In genomic region chr7:133724844-133725243, GRCm38 (mm10) we compare ENCODE assay signal across 28 mouse cellular contexts. TPM values are rescaled to one million over a fixed set of nuclear protein-coding genes. Genes with fewer than 3 reads are reported as not detected.
DNase-seq lines count a peak whose midpoint lies in the region; ATAC-seq and TF ChIP-seq lines count a peak whose summit lies in the region.
"Had no signal": no experiment of that assay in that cellular context is flagged by ENCODE, and none has a peak within 500 bp of the region (broad histone marks: within the 10 kb centered on the region; RNA-seq: fewer than 3 reads in every experiment).

No protein-coding gene starts in this region.

- no peak for TF ChIP-seq POLR2A in lung, adult 2 months (IDR thresholded peaks at IDR 0.05; ENCODE audit: borderline replicate concordance, extremely low read depth, low read depth, low read length)

- 0 out of 2 replicates have a peak, but pooled peaks cover 3% of the 10 kb centered on the region for H3K4me1 ChIP-seq in forebrain, embryonic 14.5 days (ENCODE audit: control insufficient read depth, insufficient read depth, low read length)
- peaks cover 11% of the 10 kb centered on the region for H3K4me1 ChIP-seq in forebrain, embryonic 13.5 days
- H3K4me1 ChIP-seq in hindbrain, postnatal 0 days (ENCODE audit: insufficient read depth, low read length): no peaks in the 10 kb centered on the region
- no peaks in the 10 kb centered on the region for H3K4me1 ChIP-seq in hindbrain, embryonic 12.5 days
- H3K4me1 ChIP-seq in midbrain, postnatal 0 days (ENCODE audit: insufficient read depth, low read length): no peaks in the 10 kb centered on the region
- H3K4me1 ChIP-seq in midbrain, embryonic 10.5 days: no peaks in the 10 kb centered on the region
- H3K4me1 ChIP-seq in lung, adult 2 months (ENCODE audit: control insufficient read depth, insufficient read depth, low read length): no peaks in the 10 kb centered on the region
- H3K4me1 ChIP-seq: embryonic facial prominence, embryonic 12.5 days; forebrain, embryonic 12.5 days had no signal

- peaks cover 54% of the 10 kb centered on the region for H3K36me3 ChIP-seq in forebrain, embryonic 14.5 days (ENCODE audit: control insufficient read depth, insufficient read depth, low read length)
- H3K36me3 ChIP-seq in forebrain, embryonic 13.5 days (ENCODE audit: poor library complexity, severe bottlenecking): peaks cover 64% of the 10 kb centered on the region
- H3K36me3 ChIP-seq in hindbrain, postnatal 0 days (ENCODE audit: insufficient read depth, low read length): peaks cover 37% of the 10 kb centered on the region; the same call in 1 of the 2 replicates
- H3K36me3 ChIP-seq in hindbrain, embryonic 12.5 days: peaks cover 50% of the 10 kb centered on the region
- peaks cover 51% of the 10 kb centered on the region for H3K36me3 ChIP-seq in midbrain, postnatal 0 days (ENCODE audit: insufficient read depth, low read length)
- H3K36me3 ChIP-seq in midbrain, embryonic 10.5 days: peaks cover 96% of the 10 kb centered on the region

- 29% methylated on average over 10 of the region's 10 CpGs for WGBS in forebrain, embryonic 14.5 days
- 46% methylated on average over 10 of the region's 10 CpGs for WGBS in forebrain, embryonic 13.5 days
- WGBS in hindbrain, postnatal 0 days: 42% methylated on average over 10 of the region's 10 CpGs
- 85% methylated on average over 10 of the region's 10 CpGs for WGBS in hindbrain, embryonic 12.5 days
- WGBS in midbrain, postnatal 0 days: 70% methylated on average over 10 of the region's 10 CpGs
- WGBS in midbrain, embryonic 10.5 days: 93% methylated on average over 10 of the region's 10 CpGs
- 77% methylated on average over 10 of the region's 10 CpGs for WGBS in lung, adult 2 months

- no peak overlapping the region for H3K4me3 ChIP-seq in forebrain, embryonic 14.5 days (ENCODE audit: low read depth, low read length)
- no peak overlapping the region for H3K4me3 ChIP-seq in forebrain, embryonic 13.5 days
- H3K4me3 ChIP-seq in hindbrain, postnatal 0 days (ENCODE audit: low read length): no peak overlapping the region
- no peak overlapping the region for H3K4me3 ChIP-seq in hindbrain, embryonic 12.5 days
- no peak overlapping the region for H3K4me3 ChIP-seq in midbrain, postnatal 0 days (ENCODE audit: low read depth, low read length)
- no peak overlapping the region for H3K4me3 ChIP-seq in midbrain, embryonic 10.5 days
- no peak overlapping the region for H3K4me3 ChIP-seq in lung, adult 2 months (replicated peaks; ENCODE audit: extremely low read depth, low read depth, low read length)
- H3K4me3 ChIP-seq: embryonic facial prominence, embryonic 12.5 days; forebrain, embryonic 12.5 days; heart, adult 2 months; heart, embryonic 15.5 days had no signal

- DNase-seq in forebrain, embryonic 14.5 days (ENCODE audit: low spot score): peak; percentile 51
- peak; percentile 21 for DNase-seq in hindbrain, postnatal 0 days (ENCODE audit: low spot score)
- peak; percentile 36 for DNase-seq in midbrain, postnatal 0 days (ENCODE audit: low spot score)
- DNase-seq in midbrain, embryonic 10.5 days (ENCODE audit: low spot score): no peak
- DNase-seq in lung, adult 2 months: no peak
- DNase-seq: adrenal gland, adult 2 months; adrenal gland, postnatal 25 days; cerebellum, adult 11 months; cerebellum, adult 8-10 months; embryo, embryonic 11 days had no signal

- H3K4me2 ChIP-seq in forebrain, embryonic 14.5 days (ENCODE audit: low read length): no peak overlapping the region
- H3K4me2 ChIP-seq in forebrain, embryonic 13.5 days: no peak overlapping the region
- H3K4me2 ChIP-seq in hindbrain, postnatal 0 days (ENCODE audit: low read depth, low read length): no peak overlapping the region
- H3K4me2 ChIP-seq in hindbrain, embryonic 12.5 days (replicated peaks): no peak overlapping the region
- H3K4me2 ChIP-seq in midbrain, postnatal 0 days (ENCODE audit: low read depth, low read length, poor library complexity, severe bottlenecking): no peak overlapping the region
- H3K4me2 ChIP-seq: embryonic facial prominence, embryonic 12.5 days; forebrain, embryonic 12.5 days; heart, embryonic 11.5 days; heart, embryonic 15.5 days; hindbrain, embryonic 14.5 days had no signal

- H3K9ac ChIP-seq in forebrain, embryonic 14.5 days (ENCODE audit: low read length): no peak overlapping the region
- no peak overlapping the region for H3K9ac ChIP-seq in forebrain, embryonic 13.5 days
- no peak overlapping the region for H3K9ac ChIP-seq in hindbrain, postnatal 0 days (replicated peaks; ENCODE audit: low read length)
- H3K9ac ChIP-seq in hindbrain, embryonic 12.5 days: no peak overlapping the region
- H3K9ac ChIP-seq in midbrain, postnatal 0 days (replicated peaks; ENCODE audit: low read length, poor library complexity, severe bottlenecking): no peak overlapping the region
- H3K9ac ChIP-seq: embryonic facial prominence, embryonic 12.5 days; forebrain, embryonic 12.5 days; heart, embryonic 15.5 days; hindbrain, embryonic 14.5 days had no signal

- H3K27me3 ChIP-seq in forebrain, embryonic 14.5 days (replicated peaks; ENCODE audit: control insufficient read depth, insufficient read depth, low read length): no peaks in the 10 kb centered on the region
- no peaks in the 10 kb centered on the region for H3K27me3 ChIP-seq in forebrain, embryonic 13.5 days
- H3K27me3 ChIP-seq in hindbrain, postnatal 0 days (ENCODE audit: insufficient read depth, low read length): no peaks in the 10 kb centered on the region
- no peaks in the 10 kb centered on the region for H3K27me3 ChIP-seq in hindbrain, embryonic 12.5 days
- H3K27me3 ChIP-seq in midbrain, postnatal 0 days (ENCODE audit: insufficient read depth, low read length): no peaks in the 10 kb centered on the region
- no peaks in the 10 kb centered on the region for H3K27me3 ChIP-seq in midbrain, embryonic 10.5 days (ENCODE audit: low read depth, poor library complexity, severe bottlenecking)
- H3K27me3 ChIP-seq: embryonic facial prominence, embryonic 12.5 days; forebrain, embryonic 12.5 days; heart, embryonic 15.5 days; Patski had no signal

- ATAC-seq in forebrain, embryonic 14.5 days: no peak
- no peak for ATAC-seq in forebrain, embryonic 13.5 days
- no peak for ATAC-seq in hindbrain, postnatal 0 days
- no peak for ATAC-seq in hindbrain, embryonic 12.5 days (ENCODE audit: low FRiP score)
- ATAC-seq in midbrain, postnatal 0 days (ENCODE audit: low FRiP score): no peak
- ATAC-seq: activated CD4-positive, CD25-positive, alpha-beta regulatory T cell, adult 4 months; intestine, embryonic 16.5 days; Patski had no signal

- no peaks in the 10 kb centered on the region for H3K9me3 ChIP-seq in forebrain, embryonic 14.5 days (replicated peaks; ENCODE audit: control insufficient read depth, low read length)
- no peaks in the 10 kb centered on the region for H3K9me3 ChIP-seq in forebrain, embryonic 13.5 days (replicated peaks)
- H3K9me3 ChIP-seq in hindbrain, postnatal 0 days (ENCODE audit: low read length): no peaks in the 10 kb centered on the region
- no peaks in the 10 kb centered on the region for H3K9me3 ChIP-seq in hindbrain, embryonic 12.5 days (replicated peaks)
- no peaks in the 10 kb centered on the region for H3K9me3 ChIP-seq in midbrain, postnatal 0 days (ENCODE audit: low read length)
- H3K9me3 ChIP-seq in midbrain, embryonic 10.5 days (replicated peaks): no peaks in the 10 kb centered on the region
- H3K9me3 ChIP-seq: embryonic facial prominence, embryonic 12.5 days; forebrain, embryonic 12.5 days; heart, embryonic 15.5 days had no signal

- no peak overlapping the region for H3K27ac ChIP-seq in forebrain, embryonic 14.5 days (ENCODE audit: low read depth, low read length)
- H3K27ac ChIP-seq in forebrain, embryonic 13.5 days: no peak overlapping the region
- no peak overlapping the region for H3K27ac ChIP-seq in hindbrain, postnatal 0 days
- H3K27ac ChIP-seq in hindbrain, embryonic 12.5 days: no peak overlapping the region
- H3K27ac ChIP-seq in midbrain, postnatal 0 days (ENCODE audit: low read depth, low read length): no peak overlapping the region
- no peak overlapping the region for H3K27ac ChIP-seq in midbrain, embryonic 10.5 days (replicated peaks)
- H3K27ac ChIP-seq: embryonic facial prominence, embryonic 12.5 days; forebrain, embryonic 12.5 days; heart, adult 2 months; heart, embryonic 15.5 days; hindbrain, embryonic 14.5 days had no signal

- no peak for TF ChIP-seq CTCF in hindbrain, postnatal 0 days (IDR thresholded peaks at IDR 0.05; ENCODE audit: low read depth)
- TF ChIP-seq CTCF in midbrain, postnatal 0 days (IDR thresholded peaks at IDR 0.05): no peak
- TF ChIP-seq CTCF in lung, adult 2 months (IDR thresholded peaks at IDR 0.05; ENCODE audit: insufficient read depth, low read length): no peak

RNA-seq across cellular contexts. Expression of gene Uros, which starts 15.0 kb away (rescaled TPM):
- 62.6 TPM in 2 replicates for polyA plus RNA-seq in forebrain, embryonic 14.5 days (2014; fragmentation: Nextera tagmentation; extraction: Ambion mirVana)
- polyA plus RNA-seq in forebrain, embryonic 13.5 days (2015; fragmentation: Nextera tagmentation; extraction: Ambion mirVana): 46.2 and 48.7 TPM in 2 replicates
- 23.1 and 23.8 TPM in 2 replicates for total RNA-seq in hindbrain, postnatal 0 days (2014; rRNA removed)
- 35.4 and 38.2 TPM in 2 replicates for polyA plus RNA-seq in hindbrain, postnatal 0 days (2015; fragmentation: Nextera tagmentation; extraction: Ambion mirVana)
- 37.4 and 45.1 TPM in 2 replicates for polyA plus RNA-seq in hindbrain, embryonic 12.5 days (2016; fragmentation: Nextera tagmentation; extraction: Ambion mirVana)
- 17.4 and 25.9 TPM in 2 replicates for total RNA-seq in midbrain, postnatal 0 days (2014; rRNA removed)
- polyA plus RNA-seq in midbrain, postnatal 0 days (2015; fragmentation: Nextera tagmentation; extraction: Ambion mirVana): 38.0 and 40.6 TPM in 2 replicates
- 37.2 and 38.7 TPM in 2 replicates for polyA plus RNA-seq in midbrain, embryonic 10.5 days (2016; fragmentation: Nextera tagmentation; extraction: Ambion mirVana)
- 9.0 and 10.4 TPM in 2 replicates for polyA plus RNA-seq in lung, adult 2 months (2012; rRNA removed)

RNA-seq across cellular contexts. Expression of gene Bccip, which starts 15.7 kb away (rescaled TPM):
- 108 and 113 TPM in 2 replicates for polyA plus RNA-seq in forebrain, embryonic 14.5 days (2014; fragmentation: Nextera tagmentation; extraction: Ambion mirVana)
- polyA plus RNA-seq in forebrain, embryonic 13.5 days (2015; fragmentation: Nextera tagmentation; extraction: Ambion mirVana): 139 and 149 TPM in 2 replicates
- 38.1 and 40.6 TPM in 2 replicates for total RNA-seq in hindbrain, postnatal 0 days (2014; rRNA removed)
- polyA plus RNA-seq in hindbrain, postnatal 0 days (2015; fragmentation: Nextera tagmentation; extraction: Ambion mirVana): 105 and 109 TPM in 2 replicates
- 136 and 143 TPM in 2 replicates for polyA plus RNA-seq in hindbrain, embryonic 12.5 days (2016; fragmentation: Nextera tagmentation; extraction: Ambion mirVana)
- 20.9 and 27.6 TPM in 2 replicates for total RNA-seq in midbrain, postnatal 0 days (2014; rRNA removed)
- polyA plus RNA-seq in midbrain, postnatal 0 days (2015; fragmentation: Nextera tagmentation; extraction: Ambion mirVana): 91.0 and 95.1 TPM in 2 replicates
- polyA plus RNA-seq in midbrain, embryonic 10.5 days (2016; fragmentation: Nextera tagmentation; extraction: Ambion mirVana): 167 and 188 TPM in 2 replicates
- 13.1 and 24.7 TPM in 2 replicates for polyA plus RNA-seq in lung, adult 2 months (2012; rRNA removed)

RNA-seq across cellular contexts. Expression of gene Mmp21, which starts 45.0 kb away (rescaled TPM):
- not detected in 2 replicates for polyA plus RNA-seq in forebrain, embryonic 14.5 days (2014; fragmentation: Nextera tagmentation; extraction: Ambion mirVana)
- 0.23 TPM in 1 of 2 replicates, not detected in the other for polyA plus RNA-seq in forebrain, embryonic 13.5 days (2015; fragmentation: Nextera tagmentation; extraction: Ambion mirVana)
- 0.11 TPM in 1 of 2 replicates, not detected in the other for total RNA-seq in hindbrain, postnatal 0 days (2014; rRNA removed)
- polyA plus RNA-seq in hindbrain, postnatal 0 days (2015; fragmentation: Nextera tagmentation; extraction: Ambion mirVana): 0.10 TPM in 1 of 2 replicates, not detected in the other
- polyA plus RNA-seq in hindbrain, embryonic 12.5 days (2016; fragmentation: Nextera tagmentation; extraction: Ambion mirVana): 0.25 TPM in 1 of 2 replicates, not detected in the other
- 0.09 TPM in 1 of 2 replicates, not detected in the other for total RNA-seq in midbrain, postnatal 0 days (2014; rRNA removed)
- not detected in 2 replicates for polyA plus RNA-seq in midbrain, postnatal 0 days (2015; fragmentation: Nextera tagmentation; extraction: Ambion mirVana)
- 0.10 TPM in 1 of 2 replicates, not detected in the other for polyA plus RNA-seq in midbrain, embryonic 10.5 days (2016; fragmentation: Nextera tagmentation; extraction: Ambion mirVana)
- polyA plus RNA-seq in lung, adult 2 months (2012; rRNA removed): not detected in 2 replicates
- total RNA-seq: adrenal gland, adult 2 months; adrenal gland, postnatal 25 days; common myeloid progenitor, adult 5-6 weeks; gastrocnemius, postnatal 10 days; gastrocnemius, postnatal 4 days; heart, adult 2 months; heart, postnatal 14 days; hematopoietic stem cell, adult 5-6 weeks; MEL had no signal
- polyA plus RNA-seq: C2C12; forebrain, embryonic 12.5 days; heart, adult 2 months; heart, embryonic 15.5 days; intestine, embryonic 16.5 days; Patski had no signal

RNA-seq across cellular contexts. Expression of gene Fank1, which starts 51.8 kb away (rescaled TPM):
- 4.2 and 4.5 TPM in 2 replicates for polyA plus RNA-seq in forebrain, embryonic 14.5 days (2014; fragmentation: Nextera tagmentation; extraction: Ambion mirVana)
- polyA plus RNA-seq in forebrain, embryonic 13.5 days (2015; fragmentation: Nextera tagmentation; extraction: Ambion mirVana): 1.8 and 2.9 TPM in 2 replicates
- 3.1 and 3.6 TPM in 2 replicates for total RNA-seq in hindbrain, postnatal 0 days (2014; rRNA removed)
- 6.0 and 6.6 TPM in 2 replicates for polyA plus RNA-seq in hindbrain, postnatal 0 days (2015; fragmentation: Nextera tagmentation; extraction: Ambion mirVana)
- 2.4 and 3.2 TPM in 2 replicates for polyA plus RNA-seq in hindbrain, embryonic 12.5 days (2016; fragmentation: Nextera tagmentation; extraction: Ambion mirVana)
- 3.0 and 4.4 TPM in 2 replicates for total RNA-seq in midbrain, postnatal 0 days (2014; rRNA removed)
- 8.7 and 8.8 TPM in 2 replicates for polyA plus RNA-seq in midbrain, postnatal 0 days (2015; fragmentation: Nextera tagmentation; extraction: Ambion mirVana)
- 1.4 and 1.7 TPM in 2 replicates for polyA plus RNA-seq in midbrain, embryonic 10.5 days (2016; fragmentation: Nextera tagmentation; extraction: Ambion mirVana)
- 1.0 and 3.3 TPM in 2 replicates for polyA plus RNA-seq in lung, adult 2 months (2012; rRNA removed)
- total RNA-seq: heart, adult 2 months; hematopoietic stem cell, adult 5-6 weeks had no signal
- polyA plus RNA-seq: activated CD4-positive, CD25-positive, alpha-beta regulatory T cell, adult 4 months had no signal

RNA-seq across cellular contexts. Expression of gene Dhx32, which starts 57.7 kb away (rescaled TPM):
- polyA plus RNA-seq in forebrain, embryonic 14.5 days (2014; fragmentation: Nextera tagmentation; extraction: Ambion mirVana): 55.1 and 56.9 TPM in 2 replicates
- 45.7 and 52.3 TPM in 2 replicates for polyA plus RNA-seq in forebrain, embryonic 13.5 days (2015; fragmentation: Nextera tagmentation; extraction: Ambion mirVana)
- total RNA-seq in hindbrain, postnatal 0 days (2014; rRNA removed): 45.6 and 49.3 TPM in 2 replicates
- 49.8 and 52.6 TPM in 2 replicates for polyA plus RNA-seq in hindbrain, postnatal 0 days (2015; fragmentation: Nextera tagmentation; extraction: Ambion mirVana)
- 33.0 and 34.5 TPM in 2 replicates for polyA plus RNA-seq in hindbrain, embryonic 12.5 days (2016; fragmentation: Nextera tagmentation; extraction: Ambion mirVana)
- 35.5 and 40.8 TPM in 2 replicates for total RNA-seq in midbrain, postnatal 0 days (2014; rRNA removed)
- 45.9 and 48.0 TPM in 2 replicates for polyA plus RNA-seq in midbrain, postnatal 0 days (2015; fragmentation: Nextera tagmentation; extraction: Ambion mirVana)
- polyA plus RNA-seq in midbrain, embryonic 10.5 days (2016; fragmentation: Nextera tagmentation; extraction: Ambion mirVana): 79.2 and 81.1 TPM in 2 replicates
- polyA plus RNA-seq in lung, adult 2 months (2012; rRNA removed): 14.2 and 22.2 TPM in 2 replicates

Comparison
In these comparisons a context has a peak if more than half of its experiments do, and no peak if none do; other contexts are left out.
1. DNase-seq: peak in forebrain, embryonic 14.5 days (single experiment), hindbrain, postnatal 0 days (single experiment) and midbrain, postnatal 0 days (single experiment); none in midbrain, embryonic 10.5 days (single experiment) and lung, adult 2 months (single experiment).